Mouse (Mus musculus) erythroblast, embryonic 14.5 days (primary cell): Measurements from ENCODE around the gene Calr4.

Experiments
- GATA1 ChIP-seq: IDR thresholded peaks from 2 replicates; pipeline ENCODE4 v1.6.1; 2012; ENCODE audit warnings: low read length, inconsistent platforms, mixed read lengths
- TAL1 ChIP-seq: IDR thresholded peaks from 3 replicates; pipeline ENCODE4 v1.6.1; 2012; ENCODE audit warnings: low read length, inconsistent platforms, mixed read lengths

DNA sequence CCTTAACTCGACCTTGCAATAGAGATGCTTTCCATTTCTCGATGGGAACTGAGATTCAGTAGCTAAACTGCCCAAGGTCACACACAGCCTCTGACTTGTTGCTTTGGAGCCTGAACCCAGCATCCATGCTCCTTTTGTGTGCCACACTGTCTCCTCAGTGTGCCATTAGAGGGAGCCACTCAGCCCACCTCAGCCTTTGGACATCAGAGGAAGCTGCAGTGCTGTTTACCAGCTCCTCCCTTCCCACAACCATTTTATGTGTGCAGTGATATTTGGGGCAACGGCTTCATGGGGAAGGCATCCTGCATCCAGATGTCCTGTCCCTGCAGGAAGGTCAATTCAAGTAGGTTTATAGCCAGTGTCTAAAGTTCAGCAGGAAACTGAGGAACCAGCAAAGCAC, 17.3 kb downstream of the Calr4 start:
- TF ChIP-seq GATA1 (no peak), TAL1 (no peak)
